Mouse (Mus musculus) liver, embryonic 14.5 days (tissue): Measurements from ENCODE around the gene Carm1.

Experiments
- CTCF ChIP-seq: IDR thresholded peaks from 2 replicates; pipeline ENCODE4 v1.5.1; 2016; ENCODE audit warnings: antibody characterized with exemption, low read depth, control low read depth
- EP300 ChIP-seq: IDR thresholded peaks from 2 replicates; pipeline ENCODE4 v1.6.1; 2016; ENCODE audit warnings: antibody characterized with exemption, low read depth

DNA sequence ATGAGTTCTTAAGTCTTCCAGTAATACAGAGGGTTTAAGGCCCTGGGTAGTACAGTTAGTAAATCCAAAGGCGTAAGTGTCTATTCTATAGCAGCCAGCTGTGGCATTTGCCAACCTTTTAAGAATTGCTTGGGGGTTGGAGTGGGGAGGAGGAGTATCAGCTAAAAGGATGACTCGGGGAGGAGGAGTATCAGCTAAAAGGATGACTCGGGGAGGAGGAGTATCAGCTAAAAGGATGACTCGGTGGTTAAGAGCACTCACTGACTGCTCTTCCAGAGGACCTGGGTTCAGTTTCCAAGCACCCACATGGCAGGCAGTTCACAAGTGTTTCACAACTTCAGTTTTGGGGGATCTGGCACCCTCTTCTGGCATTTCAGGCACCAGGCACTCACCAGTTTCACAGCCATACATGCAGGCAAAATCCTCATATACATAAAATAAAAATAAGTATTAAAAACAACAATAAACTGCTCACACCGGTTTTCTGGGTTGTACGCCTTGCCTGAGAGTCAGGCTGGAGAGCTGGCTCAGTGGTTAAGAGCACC is 8.6 kb downstream of the Carm1 start:
- peak; percentile 24 for TF ChIP-seq CTCF
- no peak for TF ChIP-seq EP300
